Mouse (Mus musculus): ENCODE measurements at regions not wholly inside any gene's neighbourhood (a gene's known extent, or its start where the extent isn't known, plus 50 kb on each side); places are given as distances from the start of the nearest gene placed in this dataset.
"Not testable (repeated sequence)": the region's sequence is repeated elsewhere in the genome, so short reads cannot be mapped to it uniquely, and the experiment has no call there.

- no peak overlapping the region for H3K4me3 ChIP-seq (ENCODE audit: insufficient read depth, low read depth, low read length)
- H3K4me1 ChIP-seq (ENCODE audit: control insufficient read depth, insufficient read depth, low read length) = no peaks in the 10 kb centered on the region
- WGBS = 85% methylated on average over 6 of the region's 6 CpGs
- TF ChIP-seq CTCF (conservative IDR thresholded peaks at IDR 0.05; ENCODE audit: insufficient read depth, insufficient read length, low read depth, low read length) (no peak), POLR2A (IDR thresholded peaks at IDR 0.05; ENCODE audit: low read depth, low read length) (no peak)
- no peak overlapping the region for H3K27ac ChIP-seq (ENCODE audit: insufficient read depth, low read depth, low read length)
- H3K36me3 ChIP-seq (ENCODE audit: control insufficient read depth, insufficient read depth, low read length) = no peaks in the 10 kb centered on the region
- no peak for DNase-seq
- H3K27me3 ChIP-seq (replicated peaks; ENCODE audit: control insufficient read depth, insufficient read depth, low read length) = no peaks in the 10 kb centered on the region
These were observed 108.4 kb upstream of the Nwd2 start for GRCm38 (mm10) chr5:63540530-63540929.

- no peak overlapping the region for H3K4me3 ChIP-seq (ENCODE audit: insufficient read depth, low read depth, low read length)
- TF ChIP-seq POLR2A (IDR thresholded peaks at IDR 0.05; ENCODE audit: low read depth, low read length) = no peak
- no peak for TF ChIP-seq CTCF (conservative IDR thresholded peaks at IDR 0.05; ENCODE audit: insufficient read depth, insufficient read length, low read depth, low read length)
- WGBS = 89% methylated on average over 2 of the region's 2 CpGs
- H3K27ac ChIP-seq (ENCODE audit: insufficient read depth, low read depth, low read length) = no peak overlapping the region
- no peaks in the 10 kb centered on the region for H3K4me1 ChIP-seq (ENCODE audit: control insufficient read depth, insufficient read depth, low read length)
- no peaks in the 10 kb centered on the region for H3K36me3 ChIP-seq (ENCODE audit: control insufficient read depth, insufficient read depth, low read length)
- no peaks in the 10 kb centered on the region for H3K27me3 ChIP-seq (replicated peaks; ENCODE audit: control insufficient read depth, insufficient read depth, low read length)
- DNase-seq = no peak
These were observed 103.4 kb upstream of the Nwd2 start for GRCm38 (mm10) chr5:63545482-63545881.

- H3K4me3 ChIP-seq (ENCODE audit: insufficient read depth, low read depth, low read length); H3K36me3 ChIP-seq (ENCODE audit: control insufficient read depth, insufficient read depth, low read length); DNase-seq; H3K27me3 ChIP-seq (replicated peaks; ENCODE audit: control insufficient read depth, insufficient read depth, low read length); H3K4me1 ChIP-seq (ENCODE audit: control insufficient read depth, insufficient read depth, low read length); H3K27ac ChIP-seq (ENCODE audit: insufficient read depth, low read depth, low read length): not testable (repeated sequence)
These were observed 83.0 kb upstream of the Nwd2 start for GRCm38 (mm10) chr5:63565891-63566290.

- no peaks in the 10 kb centered on the region for H3K4me1 ChIP-seq (ENCODE audit: control insufficient read depth, insufficient read depth, low read length)
- H3K27ac ChIP-seq (ENCODE audit: insufficient read depth, low read depth, low read length) = no peak overlapping the region
- DNase-seq = no peak
- H3K4me3 ChIP-seq (ENCODE audit: insufficient read depth, low read depth, low read length) = no peak overlapping the region
- TF ChIP-seq CTCF (conservative IDR thresholded peaks at IDR 0.05; ENCODE audit: insufficient read depth, insufficient read length, low read depth, low read length) = no peak
- TF ChIP-seq POLR2A (IDR thresholded peaks at IDR 0.05; ENCODE audit: low read depth, low read length) = no peak
- no peaks in the 10 kb centered on the region for H3K27me3 ChIP-seq (replicated peaks; ENCODE audit: control insufficient read depth, insufficient read depth, low read length)
- WGBS = 95% methylated on average over 1 of the region's 1 CpGs
- no peaks in the 10 kb centered on the region for H3K36me3 ChIP-seq (ENCODE audit: control insufficient read depth, insufficient read depth, low read length)
These were observed 73.5 kb upstream of the Nwd2 start for GRCm38 (mm10) chr5:63575401-63575800.

- no peaks in the 10 kb centered on the region for H3K4me1 ChIP-seq (ENCODE audit: control insufficient read depth, insufficient read depth, low read length)
- H3K27me3 ChIP-seq (replicated peaks; ENCODE audit: control insufficient read depth, insufficient read depth, low read length) = no peaks in the 10 kb centered on the region
- H3K4me3 ChIP-seq (ENCODE audit: insufficient read depth, low read depth, low read length) = no peak overlapping the region
- H3K36me3 ChIP-seq (ENCODE audit: control insufficient read depth, insufficient read depth, low read length) = no peaks in the 10 kb centered on the region
- TF ChIP-seq POLR2A (IDR thresholded peaks at IDR 0.05; ENCODE audit: low read depth, low read length) = no peak
- no peak for TF ChIP-seq CTCF (conservative IDR thresholded peaks at IDR 0.05; ENCODE audit: insufficient read depth, insufficient read length, low read depth, low read length)
- 42% methylated on average over 2 of the region's 2 CpGs for WGBS
- H3K27ac ChIP-seq (ENCODE audit: insufficient read depth, low read depth, low read length) = no peak overlapping the region
- no peak for DNase-seq
These were observed 69.5 kb upstream of the Nwd2 start for GRCm38 (mm10) chr5:63579409-63579808.

- no peak for DNase-seq
- Histone ChIP-seq H3K4me3 (ENCODE audit: insufficient read depth, low read depth, low read length) (no peak overlapping the region), H3K27ac (ENCODE audit: insufficient read depth, low read depth, low read length) (no peak overlapping the region), H3K4me1 (ENCODE audit: control insufficient read depth, insufficient read depth, low read length) (no peaks in the 10 kb centered on the region), H3K27me3 (replicated peaks; ENCODE audit: control insufficient read depth, insufficient read depth, low read length) (no peaks in the 10 kb centered on the region), H3K36me3 (ENCODE audit: control insufficient read depth, insufficient read depth, low read length) (no peaks in the 10 kb centered on the region)
- 84% methylated on average over 4 of the region's 4 CpGs for WGBS
- no peak for TF ChIP-seq CTCF (conservative IDR thresholded peaks at IDR 0.05; ENCODE audit: insufficient read depth, insufficient read length, low read depth, low read length)
- TF ChIP-seq POLR2A (IDR thresholded peaks at IDR 0.05; ENCODE audit: low read depth, low read length) = no peak
These were observed 61.9 kb upstream of the Nwd2 start for GRCm38 (mm10) chr5:63587051-63587450.

- 69% methylated on average over 4 of the region's 4 CpGs for WGBS
- DNase-seq = no peak
- Histone ChIP-seq H3K27me3 (replicated peaks; ENCODE audit: control insufficient read depth, insufficient read depth, low read length) (no peaks in the 10 kb centered on the region), H3K36me3 (ENCODE audit: control insufficient read depth, insufficient read depth, low read length) (no peaks in the 10 kb centered on the region), H3K4me3 (ENCODE audit: insufficient read depth, low read depth, low read length) (no peak overlapping the region), H3K27ac (ENCODE audit: insufficient read depth, low read depth, low read length) (no peak overlapping the region), H3K4me1 (ENCODE audit: control insufficient read depth, insufficient read depth, low read length) (no peaks in the 10 kb centered on the region)
- TF ChIP-seq POLR2A (IDR thresholded peaks at IDR 0.05; ENCODE audit: low read depth, low read length) = no peak
- TF ChIP-seq CTCF (conservative IDR thresholded peaks at IDR 0.05; ENCODE audit: insufficient read depth, insufficient read length, low read depth, low read length) = no peak
These were observed 61.0 kb upstream of the Nwd2 start for GRCm38 (mm10) chr5:63587855-63588254.
